Mouse (Mus musculus) right cerebral cortex, adult 18-20 months (tissue): ENCODE results near the gene Pmf1.
"Not testable (repeated sequence)": the region's sequence is repeated elsewhere in the genome, so short reads cannot be mapped to it uniquely, and the experiment has no call there.

Experiments used
- DNase-seq: peaks from one replicate; pipeline ENCODE4 v3.0.0; 2022; ENCODE audit warnings: mixed read lengths

The Pmf1 gene

DNA sequence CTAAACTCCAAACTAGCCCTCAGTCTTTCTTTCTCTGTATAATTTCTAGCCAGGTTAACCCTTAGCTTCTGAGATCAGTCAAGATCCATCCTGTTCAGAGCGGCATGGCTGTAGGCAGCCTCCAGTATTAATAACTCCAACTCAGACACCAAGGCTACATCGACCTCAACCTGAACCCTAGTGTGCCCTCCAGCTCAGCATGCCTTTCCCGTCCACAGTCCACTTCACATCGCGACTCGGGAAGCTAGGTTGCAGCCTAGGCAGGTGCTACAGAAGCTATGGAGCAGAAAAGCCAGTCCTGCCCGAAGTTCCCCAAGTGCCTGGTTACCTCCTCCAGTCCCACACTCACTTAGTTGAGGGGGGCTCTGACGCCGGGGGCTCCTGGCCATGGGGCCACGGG, 27.3 kb upstream of the Pmf1 start:
- no peak for DNase-seq

DNA sequence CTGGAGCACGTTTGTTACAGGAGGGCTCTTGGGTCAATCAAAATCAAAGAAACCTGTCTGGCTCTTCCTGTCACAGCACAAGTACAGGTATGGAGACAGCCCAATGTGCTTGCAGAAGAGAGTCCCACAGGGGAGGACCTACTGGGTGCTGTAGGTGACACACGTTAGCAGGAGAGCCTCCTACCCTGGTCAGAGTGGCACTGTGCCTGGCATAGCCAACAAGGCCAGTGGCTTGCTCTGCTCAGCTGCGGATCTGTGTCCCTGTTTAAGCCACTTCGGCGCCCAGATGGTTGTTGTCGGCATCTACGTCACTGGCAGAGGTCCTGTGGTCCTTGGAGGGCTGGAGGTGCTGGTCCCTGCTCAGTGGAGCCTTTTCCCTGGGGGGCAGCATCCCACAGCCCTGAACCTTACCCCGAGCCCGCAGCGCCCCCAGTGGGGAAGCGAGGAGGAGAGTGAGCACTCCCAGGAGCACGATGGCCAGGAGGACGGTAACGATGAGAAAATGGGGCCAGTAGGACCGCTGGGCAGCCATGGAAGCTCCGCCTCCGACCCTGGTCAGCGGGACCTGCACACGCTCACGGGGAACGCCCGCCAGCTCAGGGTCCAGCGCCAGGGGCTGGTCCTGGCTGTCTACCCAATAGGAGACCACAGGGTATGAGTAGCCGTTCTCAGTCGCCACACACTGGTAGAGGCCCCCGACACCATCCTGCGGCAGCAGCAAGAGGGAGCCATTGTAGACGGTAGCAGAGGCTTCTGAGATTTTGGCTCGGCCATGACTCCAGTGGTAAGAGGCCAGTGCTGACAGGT, 26.5 kb upstream of the Pmf1 start:
- DNase-seq: peak; percentile 43

DNA sequence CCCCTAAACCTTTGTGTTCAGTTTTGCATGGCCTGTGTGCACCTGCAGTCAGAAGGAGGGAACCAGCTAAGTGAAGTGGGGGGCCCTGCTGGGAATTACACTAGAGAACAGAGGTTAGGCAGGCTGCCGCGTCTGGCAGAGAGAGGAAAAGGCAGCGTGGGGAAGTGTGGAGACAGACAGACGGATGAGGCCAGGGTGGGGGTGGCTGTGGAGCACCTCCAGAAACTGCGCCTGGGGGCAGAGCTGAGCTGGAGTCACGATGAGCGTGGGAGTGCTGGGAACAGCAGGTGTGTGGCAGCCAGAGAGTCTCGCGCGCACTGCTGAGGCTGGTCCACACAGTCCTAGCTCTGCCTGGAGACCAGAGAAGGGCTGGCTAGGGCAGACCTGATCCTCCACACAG, 25.4 kb upstream of the Pmf1 start:
- DNase-seq: peak; percentile 94

DNA sequence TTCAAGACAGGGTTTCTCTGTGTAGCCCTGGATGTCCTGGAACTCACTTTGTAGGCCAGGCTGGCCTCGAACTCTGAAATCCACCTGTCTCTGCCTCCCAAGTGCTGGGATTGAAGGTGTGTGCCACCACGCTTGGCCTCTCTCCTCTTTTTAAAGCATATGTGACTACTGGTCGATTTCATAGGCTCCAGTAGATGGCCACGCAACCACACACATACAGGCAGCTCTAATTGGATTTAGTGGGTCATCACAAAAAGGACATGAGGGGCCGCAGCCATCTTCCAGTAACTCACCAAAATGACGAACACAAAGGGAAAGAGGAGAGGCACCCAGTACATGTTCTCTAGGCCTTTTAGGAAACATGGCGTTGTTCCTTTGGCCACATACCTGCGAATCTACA, 18.5 kb upstream of the Pmf1 start:
- not testable (repeated sequence) for DNase-seq

DNA sequence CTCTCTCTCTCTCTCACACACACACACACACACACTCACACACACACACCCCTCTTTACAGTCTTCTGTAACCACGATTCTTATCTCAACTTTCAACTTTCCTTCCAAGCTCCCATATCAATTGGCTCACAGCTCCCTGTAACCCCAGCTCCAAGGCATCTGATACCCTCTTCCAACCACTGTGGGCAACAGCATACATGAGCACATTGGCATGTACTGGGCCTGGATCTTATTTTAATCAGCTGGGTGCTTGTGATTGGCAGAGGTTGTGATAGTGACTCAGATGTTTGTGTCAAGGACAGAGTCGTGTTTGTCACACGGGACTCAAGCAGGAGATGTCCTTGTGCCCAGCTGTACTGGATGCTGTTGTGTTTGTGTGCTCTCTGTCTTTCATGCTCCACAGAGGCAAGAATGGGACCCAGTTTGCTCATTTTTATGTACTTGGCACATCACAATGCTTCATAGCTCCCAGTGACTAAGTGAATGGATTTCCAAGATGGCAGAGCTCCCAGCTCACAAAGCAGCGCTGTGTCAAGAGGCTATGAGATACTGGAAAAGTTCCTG, 17.3 kb upstream of the Pmf1 start:
- no peak for DNase-seq

DNA sequence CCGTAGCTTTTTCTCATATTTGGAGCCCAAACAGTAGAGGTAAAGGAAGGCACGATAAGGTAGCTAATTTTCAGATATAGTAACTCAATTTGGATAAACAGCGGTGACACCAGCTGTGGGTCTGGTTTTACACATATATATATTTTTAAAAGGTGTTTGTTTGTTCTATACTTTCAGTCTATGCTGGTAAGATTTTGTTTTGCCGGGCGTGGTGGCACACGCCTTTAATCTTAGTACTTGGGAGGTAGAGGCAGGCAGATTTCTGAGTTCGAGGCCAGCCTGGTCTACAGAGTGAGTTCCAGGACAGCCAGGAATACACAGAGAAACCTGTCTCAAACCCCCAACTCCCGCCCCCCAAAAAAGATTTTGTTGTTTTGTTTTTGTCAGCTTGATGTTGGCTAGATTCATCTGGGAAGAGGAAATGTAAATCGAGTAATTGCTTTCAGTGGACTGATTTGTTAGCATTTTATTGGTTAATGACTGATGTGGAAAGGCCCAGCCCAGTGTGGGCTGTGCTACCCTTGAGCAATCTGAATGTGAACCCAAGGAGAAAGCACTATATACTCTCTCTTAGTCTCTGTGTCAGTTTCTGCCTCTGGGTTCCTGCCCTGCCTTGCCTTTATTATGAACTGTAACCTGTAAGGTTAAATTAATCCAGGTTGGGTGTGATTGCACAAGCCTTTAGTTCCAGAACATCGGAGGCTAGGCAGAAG, 15.7 kb upstream of the Pmf1 start:
- no peak for DNase-seq

DNA sequence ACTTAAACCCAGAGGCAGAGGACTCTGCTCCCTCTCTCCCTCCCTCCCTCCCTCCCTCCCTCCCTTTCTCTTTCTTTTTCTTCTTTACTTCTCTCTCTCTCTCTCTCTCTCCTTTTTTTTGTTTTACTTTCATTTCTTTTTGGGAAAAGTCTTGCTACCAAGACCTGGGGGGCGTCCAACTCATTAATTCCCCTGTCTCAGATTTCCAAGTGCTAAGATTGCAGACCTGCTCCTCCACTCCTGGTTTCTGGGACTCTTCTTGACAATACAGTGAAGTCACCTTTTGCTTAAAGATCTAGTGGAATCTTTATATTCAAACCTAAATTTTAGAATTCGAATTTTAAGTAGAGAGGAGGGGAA, 15.2 kb upstream of the Pmf1 start:
- DNase-seq: no peak

DNA sequence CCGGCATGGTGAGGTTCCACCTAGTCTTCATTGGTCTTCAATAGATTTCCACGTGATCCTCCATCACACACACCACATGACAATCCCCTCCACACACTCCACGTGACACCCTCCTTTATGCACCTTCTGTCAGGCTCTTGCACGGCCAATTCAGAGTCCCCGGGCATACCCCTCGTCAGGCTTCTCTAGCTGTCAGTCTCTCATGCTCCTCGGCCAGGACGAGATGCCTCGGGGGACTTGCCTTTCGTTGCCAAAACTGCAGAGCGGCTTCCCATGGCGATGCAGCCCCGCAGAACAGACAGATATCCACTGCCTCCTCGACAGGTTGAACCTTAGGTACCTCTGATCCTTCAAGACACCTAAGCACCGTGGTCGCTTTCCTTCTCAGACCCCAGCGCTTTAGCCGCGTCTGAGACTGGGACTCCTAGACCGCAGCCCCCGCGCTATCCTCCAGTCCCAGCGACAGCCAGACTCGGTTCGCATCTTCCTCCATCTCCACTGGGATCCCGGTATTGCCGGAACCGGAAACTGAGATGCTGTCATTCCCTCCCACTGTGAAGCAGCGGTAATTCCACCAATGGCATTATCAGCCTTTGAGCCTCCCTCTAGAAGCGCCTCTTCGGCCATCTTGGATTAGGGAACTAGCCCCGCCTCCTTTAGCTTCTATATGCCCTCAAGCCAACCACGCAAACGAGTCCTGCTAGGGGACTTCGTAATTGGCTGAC, 14.6 kb upstream of the Pmf1 start, which contains the start of gene Slc25a44:
Gene Slc25a44, minus strand, starts transcription at position 535 of the 725 bp plus-strand sequence.
- DNase-seq: peak; percentile 97

DNA sequence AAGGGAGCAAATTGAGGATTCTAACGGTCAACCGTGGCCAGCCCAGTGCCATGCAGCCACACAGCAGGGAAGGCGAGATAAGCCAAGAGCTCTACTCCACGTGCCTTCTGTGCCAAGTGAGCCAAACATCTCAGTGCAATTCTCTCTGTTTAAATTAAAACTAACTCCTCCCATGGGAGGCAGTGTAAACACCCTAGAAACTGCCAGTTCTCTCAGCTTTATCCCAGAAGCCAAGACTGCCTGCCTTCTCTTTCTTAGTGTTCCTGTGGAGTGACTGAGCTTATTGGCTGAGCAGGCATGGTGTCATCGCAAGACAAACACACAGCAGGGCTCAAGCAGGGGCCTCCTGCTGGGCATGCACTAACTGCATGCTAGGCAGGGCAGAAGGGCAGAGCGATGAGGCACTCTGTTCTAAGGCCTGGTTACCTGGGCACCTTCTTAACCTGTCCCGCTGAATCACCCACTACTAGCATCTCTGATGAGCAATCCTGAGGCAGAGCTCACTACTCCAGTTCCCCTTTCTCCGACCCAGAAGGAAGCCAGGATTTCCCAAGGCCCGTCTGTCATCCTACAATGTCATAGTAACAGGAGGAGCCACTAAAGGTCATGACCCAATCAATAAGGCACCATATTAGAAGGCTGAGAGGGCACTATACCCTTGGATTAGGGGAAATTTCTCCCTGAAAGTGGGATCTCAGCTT, 12.0 kb upstream of the Pmf1 start:
- DNase-seq: peak; percentile 56

DNA sequence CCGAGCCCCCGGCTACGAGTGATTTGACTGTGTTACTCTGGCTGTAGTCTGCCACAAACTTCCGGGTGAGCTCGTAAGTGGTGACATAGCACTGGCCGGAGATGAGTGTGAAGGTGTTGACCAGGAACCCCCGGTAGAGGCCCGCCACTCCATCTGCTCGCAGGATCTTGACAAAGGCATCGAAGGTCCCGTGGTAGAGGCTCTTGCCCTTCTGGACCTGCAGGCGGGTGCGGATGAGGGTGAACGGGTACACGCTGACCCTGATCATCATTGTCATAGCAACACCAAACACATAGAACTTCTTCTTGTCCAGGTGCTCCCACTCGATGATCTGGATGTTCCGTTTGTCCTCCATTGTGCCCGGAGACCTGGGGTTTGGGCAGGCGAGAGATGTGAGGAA, 10.6 kb upstream of the Pmf1 start:
- DNase-seq: no peak

DNA sequence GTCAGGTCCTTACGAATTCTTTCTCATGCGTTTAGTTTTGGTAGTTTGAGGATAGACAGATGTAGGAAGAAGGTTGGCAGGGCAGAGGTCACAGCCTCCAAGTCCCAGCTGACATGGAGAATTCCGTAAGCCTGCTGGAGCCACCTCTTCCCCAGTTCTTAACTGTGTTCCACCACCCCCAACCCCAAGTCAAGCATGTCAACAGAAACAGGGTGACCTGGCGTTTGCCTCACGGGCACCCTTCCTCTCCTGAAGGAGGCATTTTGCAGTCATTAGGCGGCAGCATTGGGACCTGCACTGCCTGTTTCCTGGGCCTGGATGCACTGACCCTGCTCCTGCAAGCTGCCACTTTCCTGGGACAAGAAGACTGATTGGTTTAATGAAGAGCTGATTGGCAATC, 7.9 kb upstream of the Pmf1 start:
- no peak for DNase-seq

DNA sequence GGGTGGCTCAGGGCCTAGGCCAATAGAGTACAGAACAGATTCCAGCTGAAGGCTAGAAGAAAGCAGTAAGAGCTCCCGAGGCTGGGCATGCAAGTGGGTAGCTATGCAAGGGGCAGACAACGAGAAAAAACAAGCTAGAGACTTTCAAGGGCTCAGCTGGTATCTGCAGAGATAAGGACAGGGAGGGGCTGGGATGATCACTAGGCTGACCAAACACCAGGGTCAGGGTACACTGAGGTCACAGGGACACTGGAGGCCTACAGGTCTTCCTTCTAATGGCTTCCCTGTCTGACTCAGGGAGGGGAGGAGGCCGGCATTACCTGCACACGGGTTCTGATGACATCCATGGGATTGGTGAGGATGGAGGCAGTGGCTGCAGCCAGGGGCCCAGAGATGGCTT, 5.5 kb upstream of the Pmf1 start:
- no peak for DNase-seq

DNA sequence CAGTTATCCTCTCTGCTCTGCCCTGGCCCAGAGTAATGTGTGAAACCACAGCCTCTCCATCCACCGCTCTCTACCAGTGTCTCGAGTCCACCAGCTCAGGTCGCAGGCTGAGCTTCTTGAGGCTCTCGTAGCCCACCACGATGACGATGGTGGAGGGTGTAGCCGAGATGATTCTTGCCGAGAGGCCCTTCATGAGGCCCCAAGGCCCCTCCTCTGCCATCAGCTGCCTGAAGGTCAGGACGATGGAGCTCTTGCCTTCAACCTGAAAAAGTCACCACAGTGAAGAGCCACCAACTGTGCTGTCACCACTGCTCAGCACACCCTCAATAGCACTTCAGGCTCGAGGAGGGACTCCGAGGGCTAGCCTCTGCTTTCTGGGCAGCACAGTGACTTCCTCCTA, 2.5 kb upstream of the Pmf1 start:
- no peak for DNase-seq

DNA sequence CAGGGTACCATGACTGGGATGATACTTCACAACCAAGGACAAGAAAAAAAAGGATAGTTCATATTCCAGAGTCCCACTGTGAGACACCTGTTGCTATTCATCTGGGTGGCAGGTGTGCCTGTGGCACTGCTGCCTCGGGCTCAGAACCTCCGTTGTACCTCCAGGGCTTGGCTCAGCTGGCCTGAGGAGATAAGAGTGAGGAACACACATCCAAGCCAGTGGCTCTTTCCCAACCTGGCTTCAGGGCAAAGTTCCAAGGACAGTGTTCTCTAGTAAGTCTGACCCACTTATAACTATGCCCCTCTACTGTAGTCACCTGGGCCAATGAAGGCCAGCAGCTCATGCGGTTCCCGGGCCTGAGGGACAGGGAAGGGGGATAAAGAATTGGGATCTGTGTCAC, 1.6 kb upstream of the Pmf1 start:
- DNase-seq: no peak

DNA sequence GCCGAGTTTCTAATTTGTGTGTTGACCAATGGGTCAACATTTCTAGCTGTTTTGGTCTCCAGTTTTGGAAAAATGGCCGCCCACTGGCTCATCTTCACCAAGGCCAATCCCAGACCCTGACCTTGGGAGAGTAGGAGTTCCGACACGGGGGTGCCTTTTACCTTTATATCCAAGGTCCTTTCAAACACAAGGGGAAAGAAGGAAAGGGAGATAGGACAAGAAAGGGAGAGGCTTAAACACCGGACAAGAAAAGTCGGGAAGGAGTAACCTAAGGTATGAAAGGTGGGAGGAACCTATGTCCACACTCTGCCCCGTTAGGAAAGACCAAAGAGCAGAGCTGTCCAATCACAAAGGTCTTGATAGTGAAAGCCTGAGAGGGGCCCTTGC, 507 bp upstream of the Pmf1 start:
- no peak for DNase-seq

DNA sequence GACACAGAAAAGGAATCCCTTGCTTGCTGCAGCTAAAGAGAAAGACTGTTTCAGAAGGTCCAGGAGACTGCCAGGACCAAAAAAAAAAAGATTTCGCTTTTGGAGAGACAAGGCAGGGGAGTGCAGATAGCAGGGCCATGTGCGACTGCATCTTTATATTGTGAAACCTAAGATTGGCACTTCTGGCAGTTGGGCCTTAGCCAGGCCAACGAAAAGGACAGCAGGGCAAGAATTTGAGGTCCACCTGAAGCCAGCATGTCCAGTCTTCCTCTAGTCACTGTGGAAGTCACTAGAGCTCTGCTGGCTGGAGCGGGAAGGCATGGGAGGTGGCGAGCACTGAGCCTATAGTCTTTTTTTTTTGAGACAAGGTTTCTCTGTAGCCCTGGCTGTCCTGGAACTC, 1.2 kb downstream of the Pmf1 start:
- no peak for DNase-seq

DNA sequence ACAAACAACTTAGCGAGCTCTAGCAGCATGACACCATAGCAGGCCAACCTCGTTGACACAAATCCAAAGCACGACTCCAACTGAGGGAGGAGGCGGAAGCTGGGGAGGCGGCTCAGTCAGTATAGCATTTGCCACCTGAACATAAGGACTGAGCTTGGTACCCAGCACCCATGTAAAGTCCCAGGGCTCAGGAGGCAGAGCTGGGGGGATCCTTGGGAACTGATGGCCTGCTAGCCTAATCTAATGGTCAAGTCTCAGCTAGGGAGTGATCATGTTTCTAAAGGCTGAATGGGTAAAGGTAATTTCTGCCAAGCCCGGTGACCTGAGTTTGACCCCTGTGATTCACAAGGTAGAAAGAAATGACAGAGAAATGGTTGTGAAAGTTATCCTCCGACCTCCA, 2.6 kb downstream of the Pmf1 start:
- no peak for DNase-seq

DNA sequence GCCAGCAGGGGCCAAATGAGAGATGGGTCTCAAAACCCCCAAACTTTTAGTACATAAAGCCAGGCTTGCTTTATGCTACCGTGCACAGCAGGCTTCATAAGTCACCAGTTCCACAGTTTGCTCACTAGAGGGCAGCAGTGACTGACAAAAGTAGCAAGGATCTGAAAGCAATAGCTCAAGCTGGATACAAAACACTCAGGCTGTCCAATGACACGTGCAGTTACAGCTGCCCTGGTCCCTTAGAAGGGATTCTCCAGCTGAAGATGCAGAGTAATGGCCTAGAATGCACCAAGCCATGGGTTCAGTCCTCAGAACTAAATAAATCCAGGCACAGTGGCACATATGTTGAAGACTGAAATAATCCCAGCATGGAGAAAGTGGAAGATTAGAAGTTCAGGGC, 3.0 kb downstream of the Pmf1 start:
- peak; percentile 74 for DNase-seq

DNA sequence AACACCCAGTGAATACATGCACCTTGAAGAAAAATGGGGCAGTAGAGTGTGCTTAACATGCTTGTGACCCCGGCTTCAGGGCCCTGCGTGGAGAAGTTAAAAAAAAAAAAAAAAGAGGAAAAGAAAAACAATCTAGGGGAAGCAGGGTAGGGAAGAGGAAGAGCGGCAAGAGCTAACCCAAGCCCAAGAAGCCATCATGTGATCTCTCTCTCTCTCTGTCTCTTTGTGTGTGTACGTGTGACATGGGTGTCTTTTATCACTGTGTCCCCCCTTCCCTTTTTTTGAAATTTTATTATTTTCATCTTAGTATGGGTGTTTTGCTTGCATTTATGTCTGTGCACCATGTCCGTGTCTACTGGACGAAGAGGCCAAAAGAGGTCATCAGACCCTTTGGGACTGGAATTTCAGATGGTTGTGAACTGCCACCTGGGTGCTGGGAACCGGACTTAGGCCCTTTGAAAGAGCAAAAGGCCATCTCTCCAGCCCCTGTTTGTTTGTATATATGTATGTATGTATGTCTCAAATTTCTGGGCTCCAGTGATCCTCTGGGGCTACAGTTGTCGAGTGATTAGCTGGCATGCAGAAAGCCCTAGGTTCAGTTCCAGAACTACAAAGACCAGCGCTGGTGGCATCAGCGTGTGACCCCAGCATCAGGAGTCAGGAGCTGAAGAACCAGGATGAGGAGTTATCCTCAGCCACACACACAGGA, 6.5 kb downstream of the Pmf1 start:
- DNase-seq: no peak

DNA sequence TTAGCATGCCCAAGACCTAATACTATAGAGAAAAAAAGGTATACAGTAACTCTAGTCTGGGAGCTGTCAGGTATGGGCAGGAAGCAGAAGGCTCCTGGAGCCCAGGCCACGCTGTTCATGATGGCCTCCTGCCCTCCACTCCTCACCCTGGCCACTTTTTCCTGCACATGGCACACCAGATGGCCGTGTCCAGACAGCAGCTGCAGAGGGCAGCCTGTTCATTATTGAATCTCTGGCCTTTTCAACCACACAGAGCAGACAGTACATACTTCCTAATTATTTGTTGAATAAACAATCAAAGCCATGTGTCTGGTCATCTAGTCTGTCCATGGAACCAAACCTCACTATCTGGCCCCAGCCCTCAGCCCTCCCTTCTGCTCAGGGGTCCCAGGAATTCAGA, 11.5 kb downstream of the Pmf1 start:
- no peak for DNase-seq

DNA sequence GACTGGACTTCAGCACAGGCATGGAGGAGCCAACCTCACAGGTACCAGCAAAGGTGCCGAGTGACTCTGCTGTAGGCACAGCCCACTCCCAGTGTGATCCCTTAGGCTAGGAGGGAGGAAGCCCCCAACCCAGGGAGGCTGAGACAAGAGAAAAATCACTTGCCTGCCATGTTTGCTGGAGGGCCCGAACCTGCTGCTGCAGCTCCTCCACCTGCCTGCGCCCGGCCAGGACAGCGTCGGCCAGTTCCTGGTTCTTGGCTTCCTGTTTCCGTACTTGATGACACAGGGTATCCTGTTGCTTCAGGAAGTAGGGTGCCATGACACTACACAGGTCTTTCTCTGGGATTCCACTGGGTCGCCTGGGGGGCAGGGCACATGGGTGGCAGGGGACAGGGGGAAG, 14.4 kb downstream of the Pmf1 start:
- no peak for DNase-seq

DNA sequence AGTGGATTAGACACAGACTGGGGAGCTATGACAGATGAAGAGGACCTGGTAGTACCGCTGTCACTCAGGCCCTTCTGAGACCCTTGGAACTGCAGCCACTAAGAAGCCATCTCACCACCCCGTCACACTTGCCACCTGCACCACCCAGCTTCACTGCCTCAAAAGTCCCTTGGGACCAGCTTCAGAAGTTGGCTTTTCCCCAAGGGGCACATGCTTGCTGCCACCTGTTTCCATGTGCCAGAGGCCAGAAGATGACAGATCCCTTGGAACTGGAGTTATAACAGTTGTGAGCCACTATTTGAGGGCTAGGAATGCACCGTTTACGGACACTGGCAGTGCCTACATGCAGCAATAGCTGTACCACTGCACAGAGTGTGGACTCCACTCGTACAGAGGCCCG, 14.8 kb downstream of the Pmf1 start:
- no peak for DNase-seq
